ENCODE assay signal across 22 mouse cellular contexts in the genomic region with DNA sequence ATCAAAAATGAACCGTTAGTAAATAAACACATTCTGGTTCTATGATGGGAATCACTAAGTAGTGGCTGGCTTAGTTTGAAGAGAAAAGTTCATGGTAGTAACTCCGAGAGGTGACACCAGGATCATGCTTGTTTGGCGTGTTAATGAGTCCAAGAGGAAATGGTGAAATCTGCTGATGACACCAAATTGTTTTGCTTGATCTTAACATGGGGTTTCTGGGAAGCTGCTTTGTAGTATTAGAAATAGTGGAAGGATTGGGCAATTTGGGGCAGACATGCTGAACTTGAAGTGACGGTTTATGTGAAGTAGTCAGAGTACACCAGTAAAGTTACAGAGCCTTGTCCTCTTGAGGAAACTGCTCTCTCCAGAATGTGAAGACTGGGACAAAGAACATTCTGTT. TPM values are rescaled to one million over a fixed set of nuclear protein-coding genes. Genes with fewer than 3 reads are reported as not detected.
A peak's percentile ranks its signal among the peaks of the same experiment; 100 is the strongest.
DNase-seq lines count a peak whose midpoint lies in the region; ATAC-seq and TF ChIP-seq lines count a peak whose summit lies in the region.
"Had no signal": no experiment of that assay in that cellular context is flagged by ENCODE, and none has a peak within 500 bp of the region (broad histone marks: within the 10 kb centered on the region; RNA-seq: fewer than 3 reads in every experiment).

No protein-coding gene starts in this region.

- H3K36me3 ChIP-seq in kidney, adult 2 months (ENCODE audit: control insufficient read depth, insufficient read depth, low read length) = no peaks in the 10 kb centered on the region
- H3K36me3 ChIP-seq in midbrain, embryonic 11.5 days (ENCODE audit: control insufficient read depth, insufficient read depth, low read length) = no peaks in the 10 kb centered on the region
- H3K36me3 ChIP-seq in midbrain, embryonic 15.5 days (replicated peaks) = no peaks in the 10 kb centered on the region
- no peaks in the 10 kb centered on the region for H3K36me3 ChIP-seq in lung, postnatal 0 days (ENCODE audit: insufficient read depth, low read length)
- H3K36me3 ChIP-seq: embryonic facial prominence, embryonic 15.5 days; heart, embryonic 13.5 days; midbrain, embryonic 10.5 days; neural tube, embryonic 15.5 days had no signal

- H3K9me3 ChIP-seq in midbrain, embryonic 11.5 days (ENCODE audit: control insufficient read depth, low read length) = no peaks in the 10 kb centered on the region
- no peaks in the 10 kb centered on the region for H3K9me3 ChIP-seq in midbrain, embryonic 15.5 days
- no peaks in the 10 kb centered on the region for H3K9me3 ChIP-seq in lung, postnatal 0 days (ENCODE audit: low read length)
- H3K9me3 ChIP-seq: embryonic facial prominence, embryonic 15.5 days; midbrain, embryonic 10.5 days; neural tube, embryonic 15.5 days had no signal

- peak; percentile 78 for DNase-seq in kidney, adult 2 months
- no peak for DNase-seq in kidney, adult 18-20 months
- peak; percentile 39 for DNase-seq in midbrain, embryonic 11.5 days (ENCODE audit: low spot score, missing footprints)
- peak; percentile 94 for DNase-seq in lung, postnatal 0 days (ENCODE audit: low spot score)
- peak; percentile 16 for DNase-seq in skeletal muscle tissue, adult 2 months (ENCODE audit: low read depth, low spot score)
- no peak for DNase-seq in layer of hippocampus, adult 2 months (ENCODE audit: low spot score in 2 of 2)
- no peak for DNase-seq in cerebellum, adult 8-10 months
- DNase-seq: adrenal gland, postnatal 25 days; B cell, adult 2 months; cerebellum, postnatal 14 days; embryo, embryonic 11 days; heart, postnatal 36 days; right cerebral cortex, postnatal 25 days; thymus, postnatal 25 days had no signal

- no peaks in the 10 kb centered on the region for H3K27me3 ChIP-seq in kidney, adult 2 months (replicated peaks; ENCODE audit: control insufficient read depth, insufficient read depth, low read length)
- H3K27me3 ChIP-seq in midbrain, embryonic 11.5 days (ENCODE audit: control insufficient read depth, insufficient read depth, low read length) = no peaks in the 10 kb centered on the region
- no peaks in the 10 kb centered on the region for H3K27me3 ChIP-seq in midbrain, embryonic 15.5 days (replicated peaks)
- no peaks in the 10 kb centered on the region for H3K27me3 ChIP-seq in lung, postnatal 0 days (replicated peaks; ENCODE audit: insufficient read depth, low read length)
- H3K27me3 ChIP-seq: embryonic facial prominence, embryonic 15.5 days; heart, embryonic 13.5 days; neural tube, embryonic 15.5 days had no signal

- H3K4me3 ChIP-seq in kidney, adult 2 months (ENCODE audit: insufficient read depth, low read depth, low read length) = no peak overlapping the region
- no peak overlapping the region for H3K4me3 ChIP-seq in midbrain, embryonic 11.5 days (ENCODE audit: low read depth, low read length)
- H3K4me3 ChIP-seq in midbrain, embryonic 15.5 days = no peak overlapping the region
- no peak overlapping the region for H3K4me3 ChIP-seq in lung, postnatal 0 days (ENCODE audit: low read depth, low read length)
- H3K4me3 ChIP-seq in layer of hippocampus, adult 2 months = no peak overlapping the region
- H3K4me3 ChIP-seq: embryonic facial prominence, embryonic 15.5 days; heart, embryonic 13.5 days; midbrain, embryonic 10.5 days; neural tube, embryonic 15.5 days had no signal

- no peak overlapping the region for H3K4me2 ChIP-seq in midbrain, embryonic 11.5 days
- H3K4me2 ChIP-seq in midbrain, embryonic 15.5 days = no peak overlapping the region
- no peak overlapping the region for H3K4me2 ChIP-seq in lung, postnatal 0 days (replicated peaks; ENCODE audit: low read depth, low read length)
- H3K4me2 ChIP-seq: embryonic facial prominence, embryonic 15.5 days; heart, embryonic 13.5 days; neural tube, embryonic 15.5 days had no signal

- peak; percentile 95 for TF ChIP-seq EP300 in lung, postnatal 0 days (IDR thresholded peaks at IDR 0.05)

- ATAC-seq in midbrain, embryonic 11.5 days (ENCODE audit: low FRiP score) = no peak
- ATAC-seq in midbrain, embryonic 15.5 days (replicated peaks) = no peak
- ATAC-seq in lung, postnatal 0 days = peak; percentile 74
- ATAC-seq: forebrain, embryonic 14.5 days; hindbrain, embryonic 16.5 days had no signal

- TF ChIP-seq CTCF in kidney, adult 2 months (conservative IDR thresholded peaks at IDR 0.05; ENCODE audit: insufficient read depth, insufficient read length, low read depth, low read length) = no peak
- TF ChIP-seq CTCF in lung, postnatal 0 days (IDR thresholded peaks at IDR 0.05) = no peak
- TF ChIP-seq CTCF in layer of hippocampus, adult 2 months (conservative IDR thresholded peaks at IDR 0.05) = no peak

- peak overlapping the region; percentile 52; the same call in 1 of the 2 replicates for H3K27ac ChIP-seq in kidney, adult 2 months (ENCODE audit: insufficient read depth, low read depth, low read length)
- no peak overlapping the region for H3K27ac ChIP-seq in midbrain, embryonic 11.5 days (ENCODE audit: low read depth, low read length)
- H3K27ac ChIP-seq in midbrain, embryonic 15.5 days = no peak overlapping the region
- peak overlapping the region; percentile 29 for H3K27ac ChIP-seq in lung, postnatal 0 days (ENCODE audit: low read length)
- no peak overlapping the region for H3K27ac ChIP-seq in layer of hippocampus, adult 2 months
- H3K27ac ChIP-seq: embryonic facial prominence, embryonic 15.5 days; heart, embryonic 13.5 days; liver, embryonic 14.5 days; midbrain, embryonic 10.5 days; neural tube, embryonic 15.5 days had no signal

- 46% methylated on average over 4 of the region's 4 CpGs for WGBS in kidney, adult 2 months
- 87% methylated on average over 4 of the region's 4 CpGs for WGBS in midbrain, embryonic 11.5 days
- 87% methylated on average over 4 of the region's 4 CpGs for WGBS in midbrain, embryonic 15.5 days
- WGBS in lung, postnatal 0 days = 51% methylated on average over 4 of the region's 4 CpGs

- TF ChIP-seq POLR2A in kidney, adult 2 months (IDR thresholded peaks at IDR 0.05; ENCODE audit: low read depth, low read length) = no peak

- H3K9ac ChIP-seq in midbrain, embryonic 11.5 days (ENCODE audit: low read length) = no peak overlapping the region
- H3K9ac ChIP-seq in midbrain, embryonic 15.5 days = no peak overlapping the region
- no peak overlapping the region for H3K9ac ChIP-seq in lung, postnatal 0 days (replicated peaks; ENCODE audit: low read depth)
- H3K9ac ChIP-seq: embryonic facial prominence, embryonic 15.5 days; heart, embryonic 13.5 days; liver, embryonic 14.5 days; neural tube, embryonic 15.5 days had no signal

- peaks cover 21% of the 10 kb centered on the region for H3K4me1 ChIP-seq in kidney, adult 2 months (ENCODE audit: control insufficient read depth, insufficient read depth, low read length)
- H3K4me1 ChIP-seq in midbrain, embryonic 11.5 days (ENCODE audit: control insufficient read depth, insufficient read depth, low read length) = peaks cover 5% of the 10 kb centered on the region; the same call in 1 of the 2 replicates
- H3K4me1 ChIP-seq in midbrain, embryonic 15.5 days = peaks cover 11% of the 10 kb centered on the region
- peaks cover 8% of the 10 kb centered on the region; the same call in 1 of the 2 replicates for H3K4me1 ChIP-seq in lung, postnatal 0 days (ENCODE audit: insufficient read depth, low read depth, low read length)

RNA-seq across cellular contexts. Expression of gene Rad51b, which starts 59.1 kb away (rescaled TPM):
- polyA plus RNA-seq in kidney, adult 2 months (2012; rRNA removed) = 0.14 TPM in 2 replicates
- 6.9 and 8.4 TPM in 2 replicates for polyA plus RNA-seq in midbrain, embryonic 11.5 days (2014; fragmentation: Nextera tagmentation; extraction: Ambion mirVana)
- polyA plus RNA-seq in midbrain, embryonic 15.5 days (2015; fragmentation: Nextera tagmentation; extraction: Ambion mirVana) = 1.3 and 1.4 TPM in 2 replicates
- 1.3 and 1.5 TPM in 2 replicates for polyA plus RNA-seq in lung, postnatal 0 days (2015; fragmentation: Nextera tagmentation; extraction: Ambion mirVana)
- under 1 TPM in 1 of 2 experiments, not detected in 1; 0.18 TPM for total RNA-seq in layer of hippocampus, adult 2 months (2021)

Comparison
In these comparisons a context has a peak if more than half of its experiments do, and no peak if none do; other contexts are left out.
1. DNase-seq: peak in kidney, adult 2 months (single experiment), midbrain, embryonic 11.5 days (single experiment), lung, postnatal 0 days (single experiment) and skeletal muscle tissue, adult 2 months (single experiment); none in kidney, adult 18-20 months (single experiment), layer of hippocampus, adult 2 months (0 of 2) and cerebellum, adult 8-10 months (single experiment).
2. H3K27ac ChIP-seq: peak in kidney, adult 2 months (single experiment) and lung, postnatal 0 days (single experiment); none in midbrain, embryonic 11.5 days (single experiment), midbrain, embryonic 15.5 days (single experiment) and layer of hippocampus, adult 2 months (single experiment).